Mouse (Mus musculus): ENCODE measurements around the gene Bmp6.

Bmp6 gene

DNA sequence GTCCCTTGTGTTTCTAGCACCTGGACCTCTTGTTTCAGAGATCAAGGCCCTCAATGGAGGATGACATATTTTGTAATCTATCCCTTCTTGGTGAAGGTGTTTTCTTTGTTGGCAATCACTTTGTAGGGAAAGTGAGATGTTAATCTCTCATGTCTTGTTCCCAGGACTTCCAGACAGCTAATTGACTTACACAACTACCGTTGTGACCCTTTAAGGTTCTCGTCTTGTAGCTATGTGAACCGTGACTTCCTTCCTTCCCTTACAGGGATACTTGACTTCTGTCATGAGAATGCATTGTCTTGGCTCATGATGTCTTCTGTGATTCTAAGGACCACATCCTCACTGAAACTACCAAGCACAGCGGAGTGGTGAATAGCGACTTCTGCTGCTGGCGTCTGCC lies 85.2 kb downstream of the Bmp6 start:
- DNase-seq (ENCODE audit: low spot score) = no peak

DNA sequence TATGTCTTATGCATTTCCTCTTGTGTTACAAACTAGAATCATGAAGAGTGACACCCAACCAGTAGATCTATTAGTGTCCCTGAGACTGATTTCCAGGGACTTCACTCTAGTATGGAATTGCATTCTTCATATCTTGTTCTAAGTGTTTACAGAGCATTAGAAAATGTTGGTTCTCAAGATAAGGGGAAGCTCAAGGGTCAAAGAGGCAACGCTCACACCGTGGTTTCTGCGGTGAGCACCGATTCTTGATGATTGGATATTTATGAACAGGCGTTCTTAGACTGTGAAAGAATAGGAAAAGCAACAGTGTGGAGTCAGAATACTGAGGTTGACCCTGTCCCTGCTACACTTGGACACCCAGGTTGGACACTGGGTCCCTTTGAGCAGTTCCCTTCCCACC lies 89.9 kb downstream of the Bmp6 start:
- no peak for DNase-seq (ENCODE audit: low spot score)

DNA sequence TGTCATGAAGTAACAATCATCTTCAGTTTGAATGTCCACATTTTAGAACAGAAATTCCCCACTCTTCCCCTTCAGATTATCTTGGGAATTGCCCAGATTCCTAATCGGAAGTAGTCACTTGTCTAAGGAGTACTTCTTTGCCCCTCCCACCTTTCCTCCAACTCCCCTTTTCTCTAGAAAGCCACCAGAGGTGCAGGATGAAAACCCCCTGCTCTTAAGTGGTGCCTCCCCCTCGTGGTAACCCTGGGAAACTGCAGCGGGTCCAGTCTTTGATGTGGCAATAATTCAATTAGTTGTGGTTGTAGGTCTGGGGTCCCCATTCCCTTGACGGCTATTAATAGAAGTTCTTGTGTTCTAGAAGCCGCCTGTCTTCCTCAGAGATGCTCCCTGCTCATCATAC lies 93.0 kb downstream of the Bmp6 start:
- DNase-seq (ENCODE audit: low spot score) = no peak

DNA sequence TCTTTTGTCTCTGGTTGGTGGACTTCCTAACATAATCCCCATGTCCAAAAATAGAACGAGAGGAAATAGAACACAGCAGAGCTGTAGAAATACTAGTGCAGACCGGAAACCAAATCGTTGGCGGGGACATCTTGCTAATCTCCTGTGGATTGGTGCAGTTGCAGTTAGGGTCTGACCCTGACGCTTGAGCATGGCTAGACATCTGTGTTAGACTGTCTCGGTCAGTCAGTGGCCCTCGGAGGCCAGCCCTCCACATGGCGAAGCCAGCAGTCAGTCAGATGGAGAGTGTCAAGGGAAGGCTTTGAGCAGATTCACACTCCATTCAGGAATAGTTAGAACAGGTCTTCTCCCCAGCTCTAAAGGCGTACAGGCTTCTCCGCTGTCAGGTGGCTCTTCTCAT lies 95.3 kb downstream of the Bmp6 start:
- no peak for DNase-seq (ENCODE audit: low spot score)

DNA sequence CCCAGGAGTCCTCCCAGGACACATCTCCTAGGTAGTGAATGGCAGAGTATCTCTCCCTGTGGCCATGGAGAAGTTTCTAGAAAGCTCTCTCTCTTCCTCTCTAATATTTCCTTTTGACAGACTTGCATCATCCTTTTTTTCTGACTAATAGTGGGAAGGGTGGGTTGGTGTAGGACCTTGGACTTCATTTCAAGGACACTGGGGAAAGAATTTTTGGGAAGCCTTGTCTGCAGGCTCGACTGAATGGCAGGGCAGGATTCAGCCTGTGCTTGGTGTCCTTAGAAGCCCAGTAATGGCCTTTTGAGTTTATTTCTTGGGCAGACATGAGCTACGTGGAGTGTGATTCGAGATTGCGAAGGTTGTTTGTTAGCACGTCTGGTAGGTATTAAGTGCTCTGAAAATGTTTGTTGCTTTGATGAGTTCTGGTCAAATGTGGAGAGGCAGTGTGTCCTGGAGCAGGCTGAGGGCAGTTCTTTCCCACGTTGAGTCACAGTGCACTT lies 103.7 kb downstream of the Bmp6 start:
- DNase-seq (ENCODE audit: low spot score) = no peak

DNA sequence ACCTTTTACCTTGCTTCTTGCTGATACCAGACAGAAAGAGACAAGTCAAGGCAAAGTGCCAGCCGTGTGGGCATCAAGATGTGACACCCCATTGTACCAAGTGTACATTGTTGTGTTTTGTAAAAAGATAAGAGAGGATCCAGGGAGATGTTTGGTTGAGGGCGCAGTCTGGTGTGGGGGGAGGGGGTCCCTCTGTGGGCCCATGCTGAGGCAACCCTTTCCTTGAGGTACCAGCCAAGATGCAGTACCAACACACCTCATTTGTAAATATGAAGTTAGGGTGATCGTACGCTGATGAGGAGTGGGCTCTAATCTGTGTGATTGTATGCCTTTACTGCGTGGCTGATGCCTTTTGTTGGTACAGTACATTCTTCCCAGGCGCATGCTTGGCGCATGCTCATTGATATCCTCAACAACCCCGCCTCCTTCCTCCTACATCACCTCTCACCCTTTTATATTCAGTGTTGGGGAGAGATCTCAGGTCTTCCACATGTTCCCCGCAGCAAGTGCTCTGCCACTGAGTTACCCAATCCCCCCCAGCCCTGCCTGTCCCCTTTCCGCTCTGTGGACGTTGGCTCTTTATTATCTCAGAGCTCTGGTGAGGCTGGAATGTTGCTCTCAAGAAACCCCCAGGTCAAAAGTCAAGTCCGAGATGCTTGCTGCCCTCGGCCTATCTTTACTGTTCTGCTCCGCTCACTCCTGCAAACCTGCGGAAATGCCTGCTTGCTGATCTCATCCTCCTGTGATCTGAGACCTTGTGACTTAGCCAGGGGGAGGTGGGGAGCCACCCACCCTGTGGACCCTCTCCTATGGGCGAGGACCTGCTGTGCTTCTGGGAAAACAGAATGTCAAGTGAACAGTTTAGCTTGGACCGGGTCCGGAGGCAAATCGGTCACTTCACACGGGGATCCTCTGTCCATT lies 105.4 kb downstream of the Bmp6 start:
- no peak for DNase-seq (ENCODE audit: low spot score)

DNA sequence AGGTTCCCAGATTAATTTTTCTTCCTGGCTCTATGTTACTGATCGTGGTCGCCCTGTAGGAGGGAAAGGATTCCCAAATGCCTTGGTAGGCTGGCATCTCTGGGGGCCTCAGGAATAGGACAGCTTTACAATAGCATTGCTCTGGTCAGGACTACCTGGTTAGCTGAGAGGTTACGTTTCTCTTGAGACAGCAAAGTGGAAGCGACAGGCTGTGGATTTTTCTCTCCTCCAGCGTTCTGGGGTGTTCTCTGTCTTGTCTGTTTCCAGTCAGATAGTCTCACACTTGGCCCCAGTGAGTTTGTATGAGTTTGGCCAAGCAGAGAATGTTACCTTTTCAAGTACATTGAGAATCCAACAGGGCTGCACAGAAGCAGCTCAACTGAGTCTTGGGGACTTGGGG lies 106.5 kb downstream of the Bmp6 start:
- no peak for DNase-seq (ENCODE audit: low spot score)

DNA sequence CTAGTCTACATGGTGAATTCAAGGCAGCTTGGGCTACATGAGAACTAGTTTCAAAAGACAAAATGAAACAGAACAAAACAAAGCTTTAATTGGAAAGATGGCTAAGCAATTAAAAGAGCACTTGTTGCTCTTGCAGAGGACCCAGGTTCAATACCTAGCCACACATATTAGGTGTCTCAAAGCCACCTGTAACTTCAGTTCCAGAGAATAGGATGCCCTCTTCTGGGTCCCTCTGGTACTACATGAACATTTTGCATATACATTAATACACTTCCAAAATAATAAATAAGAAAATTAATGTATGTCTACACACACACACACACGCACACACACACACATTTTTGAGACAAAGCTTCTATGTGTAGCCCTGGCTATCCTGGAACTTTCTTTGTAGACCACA lies 118.5 kb downstream of the Bmp6 start:
- DNase-seq (ENCODE audit: low spot score) = no peak

DNA sequence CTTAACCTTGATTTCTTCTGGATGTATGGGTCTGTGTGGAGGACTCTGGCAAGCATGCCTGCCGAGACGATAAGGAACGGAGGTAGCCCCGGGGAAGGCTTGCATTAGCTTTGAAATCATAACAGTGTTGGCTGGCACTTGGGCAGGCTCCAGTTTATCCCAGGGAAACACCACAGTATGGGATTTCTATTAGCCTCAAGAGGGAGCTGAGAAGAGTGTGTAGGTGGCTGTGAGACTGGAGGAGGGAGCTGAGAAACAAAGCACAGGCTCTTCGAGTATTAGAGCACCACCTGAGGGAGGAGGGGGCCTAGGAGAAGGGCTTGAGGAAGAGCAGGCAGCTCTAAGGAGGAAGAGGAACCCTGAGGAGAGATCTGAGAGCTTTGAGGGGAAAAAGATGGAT lies 126.0 kb downstream of the Bmp6 start:
- no peak for DNase-seq (ENCODE audit: low spot score)

DNA sequence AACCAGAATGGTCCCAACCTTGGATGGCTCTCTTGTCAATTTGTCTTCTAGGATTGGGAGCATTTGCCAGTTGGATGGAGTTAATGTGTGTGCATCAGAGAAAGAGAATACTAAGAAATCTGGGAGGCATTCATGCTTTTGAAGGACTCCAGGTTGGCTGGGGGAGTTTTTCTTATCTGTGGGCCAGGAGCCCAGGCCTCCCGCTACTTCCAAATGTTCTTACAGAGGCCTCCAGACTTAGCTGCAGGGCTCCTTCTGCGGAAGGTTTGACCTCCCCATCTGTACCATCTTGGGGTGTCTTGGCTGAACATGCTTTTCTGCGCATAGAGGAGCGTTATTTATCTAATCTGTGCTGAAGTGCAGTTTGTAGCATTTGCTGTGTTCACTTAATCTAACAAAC lies 127.7 kb downstream of the Bmp6 start:
- DNase-seq (ENCODE audit: low spot score) = no peak

DNA sequence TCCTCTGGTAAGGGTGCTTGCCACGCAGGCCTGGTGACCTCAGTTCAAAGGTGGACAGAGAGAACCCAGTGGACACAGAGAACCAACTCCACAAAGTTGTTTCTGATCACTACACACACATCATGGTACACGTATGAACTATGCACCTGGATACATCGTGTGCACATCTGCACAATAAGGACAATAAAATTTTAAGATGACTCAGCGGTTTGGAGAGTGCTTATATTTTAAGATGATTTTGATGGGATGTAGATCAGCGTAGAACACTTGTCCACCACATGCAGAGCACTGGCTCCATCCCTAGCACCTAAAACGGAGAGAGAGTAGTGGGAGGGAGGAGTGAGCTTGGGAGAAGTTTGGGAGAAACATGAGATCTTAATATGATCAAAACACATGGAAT lies 128.6 kb downstream of the Bmp6 start:
- DNase-seq (ENCODE audit: low spot score) = no peak

DNA sequence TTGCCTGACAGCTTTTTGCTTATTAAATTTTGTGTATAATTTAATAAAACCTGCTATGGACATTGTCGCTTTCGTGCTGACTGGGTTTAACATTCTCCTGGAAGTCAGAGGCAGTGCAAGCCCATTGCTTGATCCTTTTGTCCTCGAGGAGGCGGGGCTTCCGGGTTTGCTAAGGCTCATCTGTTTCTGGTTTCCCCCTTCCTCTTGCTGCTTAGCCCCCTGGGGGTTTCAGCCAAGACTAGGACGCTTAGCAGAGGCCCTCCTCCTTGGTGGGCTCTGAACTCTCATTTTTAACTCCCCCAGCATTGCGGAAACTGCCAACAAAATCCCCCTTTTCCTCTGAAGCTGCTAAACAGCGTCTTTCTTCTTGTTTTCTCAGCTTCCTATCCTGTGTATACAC lies 132.0 kb downstream of the Bmp6 start:
- no peak for DNase-seq (ENCODE audit: low spot score)

DNA sequence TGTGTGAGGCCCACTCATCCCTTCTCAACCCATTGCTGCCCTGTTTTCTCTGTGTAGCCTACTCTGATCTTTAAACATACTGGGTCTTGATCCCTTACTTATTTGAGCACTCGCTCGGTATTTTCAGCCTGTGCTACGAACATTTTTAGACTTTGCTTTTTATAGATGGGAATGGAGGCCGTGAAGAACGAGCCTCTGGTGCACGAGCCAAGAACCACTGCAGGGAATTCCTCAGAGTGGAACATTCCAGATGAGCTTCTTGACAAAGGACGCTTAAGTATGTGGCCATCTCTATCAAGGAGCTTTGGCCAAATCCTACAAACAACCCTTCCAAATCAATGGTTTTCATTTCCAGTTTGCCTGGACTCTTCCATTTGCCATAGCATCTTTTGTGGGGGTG lies 136.1 kb downstream of the Bmp6 start:
- no peak for DNase-seq (ENCODE audit: low spot score)

DNA sequence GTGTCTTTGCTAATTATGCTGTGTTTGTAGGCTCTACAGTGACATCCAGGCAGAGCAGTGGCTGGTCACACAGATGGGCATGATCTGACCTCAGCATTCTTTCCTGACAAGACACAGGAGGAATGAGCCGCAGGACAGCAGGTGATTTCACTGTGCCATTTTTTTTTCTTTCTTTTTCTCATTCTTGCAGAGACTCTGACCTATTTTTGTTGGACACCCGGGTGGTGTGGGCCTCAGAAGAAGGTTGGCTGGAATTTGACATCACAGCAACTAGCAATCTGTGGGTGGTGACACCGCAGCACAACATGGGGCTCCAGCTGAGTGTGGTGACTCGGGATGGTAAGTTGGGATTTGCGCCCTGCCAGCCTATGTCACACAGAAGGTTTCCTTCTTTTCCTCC lies 139.8 kb downstream of the Bmp6 start:
- no peak for DNase-seq (ENCODE audit: low spot score)

DNA sequence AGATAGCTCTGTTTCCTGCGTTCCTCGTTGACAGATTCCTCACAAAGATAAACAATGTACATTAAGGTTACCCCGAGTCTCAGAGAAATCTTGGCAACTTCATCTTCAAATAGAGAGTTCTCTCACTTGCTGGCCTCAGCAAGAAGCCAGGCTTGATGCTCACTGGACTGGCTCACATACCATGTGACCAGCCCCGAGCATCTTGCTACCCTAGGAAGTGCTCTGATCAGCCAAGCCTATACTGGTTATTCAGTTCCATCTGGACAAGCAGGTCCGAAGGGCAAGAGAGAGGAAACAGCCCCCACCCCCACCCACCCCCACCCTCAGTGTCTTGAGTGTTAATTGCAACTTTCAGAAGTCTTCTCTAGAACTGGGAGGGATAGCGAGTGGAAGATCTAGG lies 141.9 kb downstream of the Bmp6 start:
- DNase-seq (ENCODE audit: low spot score) = no peak

DNA sequence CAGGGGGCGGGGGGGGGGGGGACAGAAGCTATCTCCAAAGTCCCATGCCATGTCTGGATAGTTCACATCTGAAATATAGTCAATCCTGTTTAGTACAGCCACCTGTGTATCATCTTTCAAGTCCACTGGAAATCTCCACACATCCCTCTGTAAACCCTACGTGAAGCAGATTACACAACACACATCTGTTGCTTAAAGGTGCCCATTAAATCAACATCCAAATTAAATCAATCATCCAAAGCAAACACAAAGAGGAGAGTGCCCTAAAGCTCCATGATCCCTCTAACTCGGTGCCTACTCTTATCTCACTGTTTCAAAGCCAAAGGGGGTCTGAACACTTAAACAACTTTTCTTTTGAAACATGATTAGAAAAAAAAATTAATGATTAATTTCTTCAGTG lies 151.8 kb downstream of the Bmp6 start:
- no peak for DNase-seq (ENCODE audit: low spot score)

DNA sequence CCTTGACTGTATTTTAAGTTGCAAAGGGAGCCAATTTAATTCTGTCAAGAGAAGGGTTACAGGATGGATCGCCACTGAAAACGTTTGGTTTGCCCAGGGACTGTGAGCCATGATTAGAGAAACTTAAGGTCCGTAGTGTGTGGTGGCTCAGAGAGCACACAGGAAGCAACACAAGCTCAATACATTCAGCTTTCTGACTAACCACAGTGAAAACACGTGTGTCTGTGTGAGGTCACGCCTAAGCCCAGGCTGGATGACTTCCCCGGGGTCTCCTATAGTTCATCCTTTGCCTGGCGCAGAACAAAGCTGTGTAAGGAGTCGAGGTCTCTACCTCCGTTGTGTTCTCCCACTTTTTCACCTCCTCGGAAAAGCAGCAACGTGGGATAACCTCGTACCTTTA lies 156.4 kb downstream of the Bmp6 start:
- no peak for DNase-seq (ENCODE audit: low spot score)

DNA sequence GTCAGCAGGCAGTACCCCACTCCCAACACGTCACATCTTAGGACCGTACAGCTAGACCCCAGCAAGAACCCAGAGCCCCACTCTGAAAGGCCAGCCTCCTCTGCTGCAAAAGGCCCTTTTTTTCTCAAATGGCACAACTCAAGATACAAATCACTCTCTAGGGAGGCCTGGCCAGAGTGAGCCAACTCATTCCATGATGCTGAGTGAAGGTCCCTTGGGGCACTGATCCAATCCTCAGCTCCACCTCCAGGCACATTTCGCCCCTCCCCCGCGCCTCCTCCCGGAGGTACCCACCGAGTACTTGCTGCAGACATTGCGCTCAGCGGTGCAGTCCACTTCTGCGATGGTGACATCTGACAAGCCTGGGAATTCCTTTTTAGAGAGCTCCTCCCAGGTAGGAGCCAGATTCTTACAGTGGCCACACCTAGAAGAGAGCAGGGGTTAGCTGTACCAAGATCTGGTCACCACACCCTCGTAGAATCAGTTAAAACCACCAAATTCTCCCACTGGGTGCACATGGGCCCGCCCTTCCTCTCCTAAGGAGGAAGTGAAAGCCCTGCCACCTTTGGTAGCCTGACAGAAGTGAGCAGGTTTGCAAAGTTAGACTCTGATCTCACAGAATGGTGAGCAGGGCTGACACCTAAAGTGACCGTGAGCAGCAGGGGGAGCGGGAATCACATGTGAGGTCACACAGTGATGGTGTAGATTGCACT lies 158.4 kb downstream of the Bmp6 start:
- DNase-seq (ENCODE audit: low spot score) = peak; percentile 25

DNA sequence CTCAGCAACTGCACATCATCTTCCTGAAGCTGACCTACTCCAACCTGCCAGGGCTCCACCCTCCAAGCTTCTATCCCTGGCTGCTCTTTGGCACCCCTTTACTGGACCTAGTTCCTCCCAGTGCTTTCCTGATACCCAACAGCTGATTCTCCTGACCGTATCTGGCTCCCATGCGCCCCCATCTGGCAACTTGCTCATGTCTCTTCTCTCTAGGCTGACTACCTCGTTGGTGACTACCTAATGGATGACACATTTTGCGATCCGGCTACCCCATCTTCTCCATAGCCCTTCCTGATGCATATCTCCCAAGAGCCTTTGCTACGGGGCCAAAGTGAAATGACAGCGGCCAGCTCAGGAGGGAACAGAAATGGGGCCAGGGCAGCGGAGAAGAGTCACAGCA lies 161.4 kb downstream of the Bmp6 start:
- no peak for DNase-seq (ENCODE audit: low spot score)

DNA sequence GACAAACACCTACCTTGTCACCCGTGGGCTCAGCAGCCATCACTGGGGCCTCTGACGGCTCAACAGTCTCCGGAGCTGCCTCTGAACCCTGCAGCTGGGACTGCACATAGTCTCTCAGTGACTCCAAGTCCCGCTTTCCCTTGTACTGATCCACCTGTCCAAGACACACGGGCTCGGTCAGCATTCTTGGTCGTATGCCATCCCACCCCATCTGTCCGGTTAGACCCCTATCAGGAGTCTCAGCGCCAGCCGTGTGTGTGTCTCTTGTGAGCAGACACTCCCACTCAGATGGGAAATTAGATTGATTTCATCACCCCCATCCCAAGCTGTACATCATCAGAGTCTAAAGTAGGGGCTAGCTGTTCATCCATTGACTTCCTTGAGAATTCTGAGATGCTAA lies 162.0 kb downstream of the Bmp6 start:
- DNase-seq (ENCODE audit: low spot score) = no peak

DNA sequence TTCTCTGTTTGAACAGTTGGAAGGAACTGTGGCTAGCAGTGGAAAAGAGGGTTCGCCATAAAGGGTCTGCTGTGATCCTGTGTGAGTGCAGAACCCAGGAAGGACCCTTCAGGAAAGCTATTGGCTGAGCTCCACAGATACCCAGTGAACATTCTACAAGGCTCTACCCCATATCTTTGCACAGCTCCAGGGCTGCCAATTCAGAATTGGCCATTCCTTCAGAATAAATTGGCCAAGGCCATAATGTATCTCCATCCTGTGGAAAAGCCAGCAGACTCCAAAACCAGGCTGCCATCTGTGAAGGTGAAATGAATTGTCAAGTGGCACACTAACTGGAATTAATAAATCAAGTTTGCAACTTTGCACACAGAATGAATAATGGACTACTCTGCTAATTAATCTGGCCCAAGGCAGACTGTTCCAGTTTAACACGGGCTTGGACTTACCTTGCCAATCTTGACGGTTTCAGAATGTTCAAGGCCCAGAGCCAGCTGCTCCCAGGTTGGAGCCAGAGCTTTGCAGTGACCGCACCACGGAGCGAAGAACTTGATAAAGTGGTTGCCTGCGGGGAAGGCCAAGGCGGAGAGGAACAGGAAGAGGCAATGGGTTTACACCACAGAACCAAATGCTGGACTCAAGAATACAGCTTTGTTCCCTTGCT lies 164.9 kb downstream of the Bmp6 start:
- no peak for DNase-seq (ENCODE audit: low spot score)

DNA sequence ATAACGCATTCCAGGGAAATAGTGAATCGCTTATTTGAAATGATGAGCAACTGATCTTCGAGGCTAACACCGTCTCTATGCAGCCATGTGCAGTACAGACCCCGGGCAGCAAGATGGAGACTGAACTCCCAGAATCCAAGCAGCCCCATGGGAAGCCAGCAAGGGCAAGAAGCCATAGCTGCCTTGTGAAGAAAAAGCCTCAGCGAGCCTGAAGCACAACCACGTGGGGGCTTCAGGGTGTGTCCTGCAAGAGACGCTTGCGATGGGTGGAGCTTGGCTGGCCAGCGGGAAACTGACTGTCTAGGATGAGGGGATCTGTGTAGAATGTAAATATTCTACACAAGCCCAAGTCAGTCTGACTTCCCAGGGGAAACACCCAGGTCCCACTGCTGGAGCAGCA lies 167.1 kb downstream of the Bmp6 start:
- no peak for DNase-seq (ENCODE audit: low spot score)

DNA sequence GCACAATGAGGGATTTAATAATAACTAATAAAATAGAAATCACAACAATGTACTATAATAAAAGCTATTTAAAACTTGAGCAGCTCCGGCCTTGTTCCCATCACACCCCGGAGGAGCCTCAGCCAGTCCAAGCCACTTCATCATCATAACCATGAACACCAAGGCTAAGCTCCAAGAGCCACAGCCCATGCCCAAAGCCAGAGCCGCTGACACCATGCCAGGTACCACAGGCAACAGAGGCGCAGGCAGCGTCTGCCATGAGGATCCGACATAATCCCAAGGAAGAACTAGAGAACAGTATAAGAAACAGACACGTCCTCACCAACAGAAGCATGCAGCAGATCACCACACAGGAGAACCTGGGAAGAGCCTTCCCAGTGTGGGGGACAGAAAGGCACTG lies 169.0 kb downstream of the Bmp6 start:
- no peak for DNase-seq (ENCODE audit: low spot score)
